Mouse (Mus musculus): ENCODE measurements at regions not wholly inside any gene's neighbourhood (a gene's known extent, or its start where the extent isn't known, plus 50 kb on each side); places are given as distances from the start of the nearest gene placed in this dataset.
A peak's percentile ranks its signal among the peaks of the same experiment; 100 is the strongest.

- DNase-seq, result no peak
Observed at GRCm38 (mm10) chr12:70675846-70676245, 149.5 kb upstream of the Frmd6 start.

DNA sequence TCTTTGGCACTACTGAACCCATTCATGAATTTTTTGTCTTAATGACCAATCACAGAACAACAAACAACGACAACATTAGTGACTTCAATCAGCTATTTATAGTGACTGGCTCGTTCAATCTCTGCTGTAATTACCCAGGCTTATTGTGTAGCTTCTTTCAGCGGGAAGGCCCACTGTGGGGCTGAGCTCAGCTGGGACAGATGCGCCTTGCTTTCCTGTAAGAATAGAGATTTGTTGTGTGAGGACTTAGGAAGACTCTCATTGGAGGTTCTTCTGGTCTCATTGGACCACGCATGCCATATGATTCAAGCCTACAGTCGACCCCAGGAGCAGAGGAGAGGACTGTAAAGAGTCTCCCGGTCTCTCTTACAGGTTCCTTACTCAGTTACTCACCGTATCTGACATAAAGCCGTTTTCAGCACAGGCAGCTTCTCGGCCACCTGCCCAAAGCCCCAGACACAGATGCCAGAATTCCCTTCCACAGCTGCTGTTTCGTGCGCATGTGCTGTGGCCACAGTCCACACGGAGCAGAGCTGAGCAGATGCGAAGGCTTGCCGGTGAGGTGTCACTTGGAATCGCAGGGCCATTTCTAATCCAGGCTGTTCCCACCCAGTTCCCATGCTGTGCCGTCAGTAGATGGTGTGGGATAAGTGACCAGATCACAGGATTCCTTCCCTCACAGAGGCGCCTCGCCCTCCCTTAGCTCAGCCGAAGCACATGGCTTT, 145.5 kb upstream of the Frmd6 start:
- DNase-seq, result no peak

- DNase-seq, result peak; percentile 53
Observed at GRCm38 (mm10) chr12:70681407-70681990, 143.8 kb upstream of the Frmd6 start.

GRCm38 (mm10) chr12:70684354-70684753, 141.0 kb upstream of the Frmd6 start:
- no peak for DNase-seq

- no peak for DNase-seq
Observed at GRCm38 (mm10) chr12:70685432-70685831, 139.9 kb upstream of the Frmd6 start.

DNA sequence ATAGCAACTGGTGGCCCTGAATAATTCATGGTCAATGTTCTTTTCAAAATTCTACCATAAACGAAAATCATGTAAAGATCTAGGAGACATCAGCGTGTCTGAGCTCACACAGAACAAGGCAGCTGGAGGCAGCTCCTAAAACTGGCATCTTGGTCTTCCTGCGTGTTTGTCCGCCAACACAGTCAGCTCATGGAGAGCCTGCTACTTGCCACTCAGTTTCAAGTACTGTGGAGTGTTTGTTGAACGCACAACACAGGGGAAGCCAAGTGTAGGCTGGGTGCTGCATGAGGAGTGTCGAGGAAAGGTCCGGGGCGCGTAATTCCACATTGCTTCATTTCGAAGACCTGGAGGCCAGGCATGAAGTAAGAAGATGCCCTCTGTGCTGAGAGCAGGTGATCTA, 139.0 kb upstream of the Frmd6 start:
- no peak for DNase-seq

- DNase-seq, result no peak
Observed at GRCm38 (mm10) chr12:70686971-70687370, 138.3 kb upstream of the Frmd6 start.

DNA sequence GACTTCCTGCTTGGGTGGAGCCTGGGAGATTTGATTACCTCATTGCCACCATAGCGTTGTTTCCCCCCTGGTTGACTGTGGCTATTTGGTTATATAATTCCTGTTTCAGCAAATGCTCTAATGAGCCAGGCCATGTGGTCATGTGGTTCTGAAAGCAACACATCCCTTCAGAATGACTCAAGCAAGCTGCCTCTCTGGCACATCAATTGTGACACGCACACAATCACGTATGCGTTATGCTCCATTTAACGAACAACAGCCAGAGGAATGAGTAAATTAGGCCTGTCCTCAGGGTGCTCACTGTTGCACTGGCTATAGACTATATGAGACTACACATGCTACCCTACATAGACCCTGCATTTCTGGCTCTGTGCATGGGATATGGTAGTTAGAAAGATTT, 130.2 kb upstream of the Frmd6 start:
- DNase-seq, result no peak

GRCm38 (mm10) chr12:70696256-70696655, 129.1 kb upstream of the Frmd6 start:
- DNase-seq, result no peak

DNA sequence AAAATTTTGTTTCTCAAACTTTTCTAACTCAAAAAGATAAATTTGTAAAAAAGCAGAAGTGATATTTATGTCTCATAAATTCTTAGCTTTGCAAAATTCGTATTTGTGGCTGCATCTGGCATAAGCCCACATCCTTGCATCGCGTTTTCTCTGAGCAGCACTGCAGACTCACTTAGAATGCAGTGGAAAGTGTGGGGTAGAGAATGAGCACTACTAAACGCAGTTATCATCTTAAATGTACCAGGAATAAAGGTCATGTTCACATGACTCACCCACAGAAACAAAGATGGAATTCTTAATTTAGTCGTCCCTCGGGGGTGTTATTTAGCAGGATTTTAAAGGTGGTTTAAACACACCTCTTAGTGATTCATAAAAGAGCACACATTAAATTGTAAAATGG, 126.8 kb upstream of the Frmd6 start:
- DNase-seq, result no peak

DNA sequence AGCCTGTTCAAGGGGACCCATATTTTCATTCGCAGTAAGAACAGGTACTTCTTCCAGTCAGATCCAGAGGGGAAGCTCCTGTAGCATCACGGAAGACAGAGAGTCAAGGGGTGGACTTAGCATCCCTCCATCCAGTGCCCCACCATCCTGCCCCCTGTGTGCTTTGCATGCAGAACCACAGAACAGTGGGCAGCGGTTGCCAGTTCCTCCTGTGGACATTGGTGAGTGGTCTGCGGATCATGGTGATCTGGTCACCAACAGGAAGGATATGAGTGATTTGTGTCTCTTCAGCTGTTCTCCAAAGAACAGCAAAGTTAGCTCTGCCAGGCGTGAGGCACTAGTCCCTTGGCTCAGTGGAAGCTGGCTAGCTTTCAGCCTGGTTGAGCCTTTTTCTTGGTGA, 122.8 kb upstream of the Frmd6 start:
- DNase-seq, result no peak

DNA sequence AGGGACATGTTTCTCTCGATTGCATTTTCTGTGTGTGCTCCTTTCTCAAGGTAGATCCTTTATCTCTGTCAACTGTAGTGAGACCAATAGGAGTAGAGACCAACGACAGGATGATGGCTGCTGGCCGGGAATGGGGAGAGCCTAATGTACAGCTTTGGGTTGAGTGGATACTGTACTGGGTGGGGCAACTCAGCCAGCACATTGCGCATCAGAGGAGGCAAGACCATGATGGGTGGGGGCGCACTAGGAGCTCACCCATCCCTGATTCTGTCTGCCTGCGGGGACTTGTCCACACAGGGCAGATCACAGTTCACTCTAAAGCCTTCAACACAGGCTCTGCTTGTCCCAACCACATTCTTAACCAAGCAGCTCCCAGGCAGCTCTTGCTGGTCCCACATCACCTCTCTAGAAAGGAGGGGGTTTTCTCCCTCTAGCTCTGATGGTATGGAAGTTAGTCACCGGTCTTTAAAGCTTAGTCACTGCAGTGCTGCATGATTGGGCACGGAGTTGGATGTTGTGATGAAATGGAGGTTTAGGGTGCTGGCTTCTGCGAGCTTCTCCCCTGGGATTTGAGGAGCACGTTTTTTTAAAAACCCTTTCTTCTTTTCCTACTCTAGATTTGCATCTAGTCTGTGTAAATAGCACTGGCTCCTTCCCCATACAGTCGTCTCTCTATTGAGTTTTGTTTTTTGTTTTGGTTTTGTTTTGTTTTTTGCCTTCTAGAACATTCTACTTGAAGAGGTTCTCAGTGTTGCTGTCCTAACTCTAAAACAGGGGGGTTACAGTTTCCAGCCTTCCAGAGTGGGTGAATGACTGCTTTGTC, 118.3 kb upstream of the Frmd6 start:
- DNase-seq, result no peak

DNA sequence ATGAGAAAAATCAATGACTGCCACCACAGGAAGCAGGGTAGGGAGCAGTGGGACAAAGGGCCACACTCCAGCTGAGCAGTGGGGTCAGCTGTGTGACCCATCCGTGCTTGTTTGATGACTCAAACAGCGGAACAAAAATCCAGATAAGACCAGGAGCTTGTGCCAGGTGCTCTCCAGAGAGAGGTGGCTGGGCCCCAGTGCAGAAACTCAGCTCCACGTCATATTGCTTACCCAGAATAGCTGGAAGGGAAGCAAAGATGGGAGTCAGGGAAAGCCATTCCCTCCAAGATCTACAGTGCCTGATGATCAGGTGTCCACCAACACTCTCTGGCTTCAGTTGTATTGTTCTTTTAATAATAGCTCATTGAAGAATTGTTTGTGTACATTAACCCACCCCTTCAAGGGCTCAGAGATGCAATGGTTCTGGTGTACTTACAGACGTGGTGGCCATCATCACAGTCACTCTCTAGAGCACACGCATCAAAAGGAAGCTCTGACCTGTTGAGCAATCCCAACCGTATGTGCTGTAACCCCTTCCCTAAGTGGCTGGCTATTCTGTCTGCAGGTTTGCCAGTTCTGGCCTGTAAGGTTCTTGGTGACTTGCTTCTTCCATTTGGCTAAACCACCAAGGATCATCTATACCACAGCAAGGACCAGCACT, 117.6 kb upstream of the Frmd6 start:
- DNase-seq, result no peak

DNA sequence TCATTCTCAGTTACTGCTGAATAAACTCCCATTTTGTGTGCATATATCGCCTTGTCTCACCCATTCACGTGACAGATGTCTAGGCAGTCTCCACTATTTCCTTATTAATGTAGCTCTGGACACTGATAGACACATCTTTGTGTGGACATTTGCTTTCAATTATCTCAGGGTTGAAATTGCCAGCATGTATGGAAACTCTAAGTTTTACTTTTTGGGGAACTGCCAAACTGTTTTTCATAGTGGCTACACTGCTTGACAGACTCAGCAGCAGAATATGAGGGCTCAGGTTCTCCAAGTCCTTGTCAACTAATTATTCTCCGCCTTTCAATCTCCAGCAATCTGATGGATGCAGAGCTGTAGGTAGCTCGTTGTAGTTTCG, 117.0 kb upstream of the Frmd6 start:
- DNase-seq, result no peak

DNA sequence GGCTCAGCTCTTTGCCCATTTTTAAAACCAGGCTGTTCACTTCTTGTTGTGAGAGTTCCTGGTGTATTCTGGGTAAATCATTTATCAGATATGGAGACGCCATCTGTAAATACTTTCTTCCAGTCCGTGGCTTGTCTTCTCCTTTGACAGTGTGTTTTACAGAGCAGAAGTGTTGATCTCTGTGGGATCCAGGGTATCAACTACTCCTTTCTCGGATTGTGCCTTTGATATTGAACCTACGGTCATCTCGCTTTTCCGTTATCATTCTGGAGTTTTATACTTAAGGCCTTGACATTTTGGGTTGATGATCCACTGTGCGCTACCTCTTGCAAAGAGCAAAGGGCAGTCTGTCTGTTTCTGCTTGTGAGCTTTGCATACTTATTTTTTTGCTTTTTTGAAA, 115.0 kb upstream of the Frmd6 start:
- DNase-seq, result no peak

- DNase-seq, result no peak
Observed at GRCm38 (mm10) chr12:70711030-70711429, 114.3 kb upstream of the Frmd6 start.

GRCm38 (mm10) chr12:70712322-70713024, 112.8 kb upstream of the Frmd6 start:
- no peak for DNase-seq

DNA sequence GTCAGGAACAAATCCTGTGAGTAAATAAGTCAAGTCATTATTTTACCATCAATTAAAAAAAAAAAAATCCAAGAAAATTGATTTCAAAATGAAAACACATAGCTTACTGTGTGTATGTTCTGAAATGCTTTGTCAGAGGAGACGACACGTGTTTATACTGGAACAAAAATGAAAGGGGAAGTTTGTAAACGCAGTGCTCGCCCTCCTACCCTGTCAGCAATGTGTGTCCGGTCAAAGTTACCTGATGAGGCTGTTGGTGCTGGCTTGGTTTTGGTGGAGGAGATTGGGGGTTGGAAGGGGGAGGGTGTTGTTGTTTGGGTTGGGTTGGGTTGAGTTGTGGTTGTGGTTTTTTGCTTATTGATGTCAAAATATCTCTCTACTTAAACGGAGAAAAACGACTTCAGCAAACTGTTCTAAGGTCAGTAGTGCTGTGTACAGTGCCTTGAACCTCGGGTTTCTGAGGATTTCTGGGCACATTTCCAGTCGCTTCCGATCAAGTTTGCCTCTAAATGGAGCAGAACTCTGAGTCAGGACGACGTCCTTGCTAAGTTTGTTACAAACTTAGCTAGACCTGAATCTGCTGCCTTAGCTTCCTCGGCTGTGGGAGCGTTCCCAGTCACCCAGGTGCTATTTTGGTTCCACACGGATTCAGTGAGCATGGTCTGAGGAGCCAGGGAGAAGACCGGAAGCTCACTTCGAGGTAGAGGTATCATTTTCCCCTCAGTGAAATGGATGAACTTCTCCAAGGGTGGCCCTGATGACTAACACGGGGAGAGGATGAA, 111.6 kb upstream of the Frmd6 start:
- DNase-seq, result no peak

- no peak for DNase-seq
Observed at GRCm38 (mm10) chr12:70714281-70714679, 111.0 kb upstream of the Frmd6 start.

DNA sequence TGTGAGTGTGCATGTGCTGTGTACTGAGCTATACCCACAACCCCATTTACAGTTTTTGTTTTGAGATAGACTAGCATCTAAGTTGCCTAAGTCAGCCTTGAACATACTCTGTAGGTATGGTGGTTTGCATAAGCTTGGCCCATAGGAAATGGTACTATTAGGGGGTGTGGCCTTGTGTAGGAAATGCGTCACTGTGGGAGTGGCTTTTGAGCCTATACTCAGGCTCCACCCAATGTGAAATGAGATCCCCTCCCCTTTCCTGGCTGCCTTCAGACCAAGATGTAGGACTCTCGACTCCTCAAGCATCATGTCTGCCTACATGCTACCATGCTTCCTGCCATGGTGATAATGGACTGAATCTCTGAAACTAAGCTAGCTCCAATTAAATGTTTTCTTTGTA, 109.5 kb upstream of the Frmd6 start:
- no peak for DNase-seq

GRCm38 (mm10) chr12:70718602-70719001, 106.7 kb upstream of the Frmd6 start:
- no peak for DNase-seq

GRCm38 (mm10) chr12:70719255-70719654, 106.1 kb upstream of the Frmd6 start:
- no peak for DNase-seq
